Mouse (Mus musculus): ENCODE measurements around the gene Cntd1.

Gene Cntd1

DNA sequence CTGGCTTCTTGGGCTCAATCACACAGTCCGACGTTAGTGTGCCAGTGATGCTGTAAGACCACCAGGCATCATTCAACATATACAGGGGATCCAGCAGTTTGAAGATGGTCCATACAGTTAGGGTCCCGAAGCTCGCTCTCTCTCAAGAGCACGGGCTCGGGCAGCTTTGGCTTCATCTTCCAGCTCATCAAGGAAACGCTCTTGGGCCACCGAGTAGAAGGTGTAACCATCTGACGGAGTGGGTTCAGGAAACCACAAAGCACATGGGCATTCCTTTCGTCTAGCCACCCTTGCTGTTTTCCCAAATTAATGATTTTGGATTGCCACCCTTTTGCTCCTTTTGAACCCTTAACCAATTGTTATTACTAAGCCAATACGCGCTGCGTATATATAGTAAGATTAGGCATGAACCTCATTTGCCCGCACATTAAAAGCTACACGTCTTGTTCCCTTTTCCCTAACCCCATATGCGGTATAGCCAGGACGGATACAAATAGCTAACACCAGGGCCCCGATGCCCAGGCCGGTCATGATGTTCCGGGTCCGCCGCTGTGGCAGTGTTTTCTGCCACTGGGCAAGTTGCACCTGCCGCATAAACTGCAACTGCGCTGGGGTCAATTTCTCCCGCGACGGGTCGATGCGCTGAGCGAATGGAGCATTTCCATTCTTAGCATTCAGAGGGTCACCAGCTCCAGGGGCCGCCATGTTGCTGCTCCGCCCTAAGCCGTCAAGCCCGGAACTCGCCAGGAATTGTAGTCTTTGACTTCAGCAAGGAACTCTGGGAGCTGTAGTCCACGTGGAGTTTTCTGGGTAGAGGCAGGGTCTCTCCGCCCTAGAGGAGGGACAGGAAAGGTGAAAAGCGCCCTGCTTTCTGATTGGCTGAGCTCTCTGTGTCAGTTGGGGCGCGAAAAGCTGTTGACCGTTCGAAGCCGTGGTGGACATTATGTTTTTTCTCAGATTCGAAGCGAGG is at the start of gene Cntd1, which contains the start of gene Coa3:
Gene Cntd1, plus strand, starts transcription at position 790 of the 970 bp plus-strand sequence.
Gene Coa3, minus strand, starts transcription at position 892 of the 970 bp plus-strand sequence.
- peak; percentile 90 for DNase-seq (ENCODE audit: low read depth, low spot score)

DNA sequence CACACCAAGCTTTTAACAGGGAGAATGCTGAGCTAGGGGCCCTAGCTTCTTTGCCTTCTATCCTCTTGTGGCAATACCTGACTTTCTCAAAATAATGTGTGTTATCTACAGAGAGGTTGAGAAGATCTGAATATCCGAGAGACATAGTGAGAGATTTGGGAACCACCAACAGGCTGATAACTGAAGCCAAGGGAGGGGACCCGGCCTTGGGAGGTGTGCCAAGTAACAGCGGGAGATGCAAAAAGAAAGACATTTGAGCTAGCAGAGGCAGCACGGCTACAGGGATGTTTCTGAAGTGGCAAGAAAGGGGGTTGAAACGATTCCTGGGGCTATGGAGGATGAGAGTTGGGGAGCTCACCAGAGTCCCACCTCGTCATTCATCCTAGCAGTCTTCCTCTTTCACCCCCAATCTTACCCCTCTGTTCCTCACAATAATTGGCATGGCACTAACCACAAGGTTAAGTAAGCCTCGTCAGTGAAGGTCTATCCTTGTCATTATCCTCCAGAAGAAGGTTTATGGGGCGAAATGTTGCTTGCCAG is 49.4 kb upstream of the Cntd1 start:
- no peak for DNase-seq (ENCODE audit: low read depth, low spot score)

GRCm38 (mm10) chr11:101230061-101230511 is 48.7 kb upstream of the Cntd1 start:
- no peak for DNase-seq (ENCODE audit: low read depth, low spot score)

- no peak for DNase-seq (ENCODE audit: low read depth, low spot score)
These were observed 48.3 kb upstream of the Cntd1 start for GRCm38 (mm10) chr11:101230526-101230925.

DNA sequence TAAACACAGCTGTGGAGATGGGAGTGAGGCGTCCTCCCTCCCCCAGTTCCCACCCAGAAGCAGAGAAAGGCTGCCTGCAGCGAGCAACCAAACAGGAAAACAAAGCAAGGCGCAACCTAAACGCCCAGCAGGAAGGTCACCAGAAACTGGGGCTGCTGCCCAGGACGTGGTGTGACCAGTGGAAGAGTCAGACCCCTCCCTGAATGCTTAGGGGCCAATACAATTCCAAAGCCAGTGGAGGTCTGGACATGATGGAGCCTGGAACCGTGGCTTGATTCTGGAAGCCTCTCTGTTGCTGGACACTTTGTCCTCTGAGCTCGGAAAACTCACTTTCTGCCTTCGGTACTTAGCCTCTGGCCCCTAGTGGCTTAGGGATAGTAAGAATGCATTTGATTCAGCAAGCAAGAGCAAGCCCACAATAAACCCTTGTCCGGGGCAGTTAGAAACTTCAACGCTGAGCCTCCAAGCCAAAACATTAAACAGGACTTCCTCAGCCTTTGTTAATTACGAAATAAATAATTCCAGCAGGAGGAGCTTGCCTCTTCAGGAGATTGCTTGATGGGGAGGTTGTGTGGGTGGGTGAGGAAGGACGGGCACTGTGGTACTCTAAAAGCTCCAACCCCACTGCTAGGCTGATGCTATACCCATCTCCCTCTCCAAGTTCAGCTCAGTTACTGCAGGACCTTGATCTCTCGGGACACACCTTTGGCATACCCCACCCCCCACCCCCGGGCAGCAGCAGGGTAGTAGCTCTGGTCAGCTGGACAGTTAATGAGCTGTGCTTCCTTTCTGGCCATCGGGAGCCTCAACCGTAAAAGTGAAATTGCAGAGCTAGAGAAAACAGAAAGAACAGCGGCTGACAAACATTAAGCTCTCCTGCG is 47.6 kb upstream of the Cntd1 start:
- DNase-seq (ENCODE audit: low read depth, low spot score): no peak

DNA sequence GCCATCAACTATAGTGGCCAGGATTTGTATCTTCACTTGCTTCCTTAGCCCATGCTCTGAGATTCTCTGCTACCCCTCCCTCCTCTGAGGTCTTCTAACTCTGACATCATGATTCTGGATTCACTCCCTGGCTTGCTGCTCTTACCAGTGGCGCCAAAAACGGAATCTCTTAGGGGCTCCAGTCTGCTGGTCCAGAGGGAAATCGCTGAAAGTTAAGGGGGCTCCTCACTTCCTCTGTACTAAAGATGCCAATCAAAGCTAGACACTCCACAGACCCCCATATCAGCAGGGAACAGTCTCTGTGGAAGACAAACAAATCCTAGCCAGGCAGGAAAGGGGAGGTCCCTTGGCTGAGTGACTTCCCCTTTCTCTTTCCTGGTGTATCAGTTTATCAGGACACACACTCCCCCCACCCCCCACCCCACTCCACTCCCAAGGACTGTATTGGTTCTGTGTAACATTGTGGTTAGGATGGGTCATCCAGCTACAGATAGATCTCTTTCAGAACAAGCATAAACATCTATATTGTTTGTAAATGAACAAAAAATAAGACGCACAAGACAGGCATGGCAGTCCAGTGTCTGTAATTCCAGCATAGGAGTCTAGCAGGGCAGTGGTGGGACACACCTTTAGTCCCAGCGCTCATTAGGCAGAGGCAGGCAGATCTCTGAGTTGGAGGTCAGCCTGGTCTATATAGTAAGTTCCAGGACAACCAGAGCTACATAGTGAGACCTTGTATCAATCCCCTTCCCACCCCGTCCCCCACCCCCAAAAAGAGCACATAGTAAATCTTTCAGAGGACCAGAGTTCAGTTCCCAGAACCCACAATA is 46.6 kb upstream of the Cntd1 start:
- DNase-seq (ENCODE audit: low read depth, low spot score): no peak

DNA sequence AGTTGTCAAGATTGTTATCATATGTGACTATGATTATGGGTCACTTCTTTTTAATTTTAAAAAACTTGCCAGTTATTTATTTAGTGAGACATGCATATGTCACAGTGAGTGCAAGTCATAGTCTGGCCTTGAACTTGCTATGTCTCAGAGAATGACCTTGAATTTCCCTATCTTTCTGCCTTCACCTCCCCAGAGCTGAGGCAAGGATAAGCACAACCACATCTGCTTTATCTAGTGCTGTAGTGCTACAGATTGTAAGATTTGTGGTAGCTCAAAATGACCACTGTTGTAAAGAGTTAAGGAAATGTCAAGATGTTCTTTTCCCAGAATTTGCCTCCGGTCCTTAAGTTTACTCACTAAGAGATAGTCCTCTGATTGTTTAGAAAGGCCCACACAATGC is 45.6 kb upstream of the Cntd1 start:
- DNase-seq (ENCODE audit: low read depth, low spot score): no peak

- no peak for DNase-seq (ENCODE audit: low read depth, low spot score)
These were observed 44.7 kb upstream of the Cntd1 start for GRCm38 (mm10) chr11:101234124-101234523.

DNA sequence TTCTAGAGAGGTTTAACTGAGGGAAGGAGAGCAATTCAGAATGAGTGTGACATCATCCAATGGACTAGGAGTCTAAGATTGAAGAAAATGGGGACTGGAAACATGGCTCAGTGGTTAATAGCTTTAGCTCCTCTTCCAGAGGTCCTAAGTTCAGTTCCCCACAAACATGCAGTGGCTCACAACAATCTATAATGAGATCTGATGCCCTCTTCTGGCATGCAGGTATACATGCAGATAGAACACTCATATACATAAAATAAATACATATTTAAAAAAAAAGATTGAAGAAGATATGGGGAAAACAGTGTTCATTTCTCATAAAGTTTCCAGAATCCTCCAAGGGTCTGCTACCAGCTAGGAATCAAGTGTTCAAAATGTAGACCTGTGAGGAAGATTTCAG is 43.4 kb upstream of the Cntd1 start:
- DNase-seq (ENCODE audit: low read depth, low spot score): no peak

DNA sequence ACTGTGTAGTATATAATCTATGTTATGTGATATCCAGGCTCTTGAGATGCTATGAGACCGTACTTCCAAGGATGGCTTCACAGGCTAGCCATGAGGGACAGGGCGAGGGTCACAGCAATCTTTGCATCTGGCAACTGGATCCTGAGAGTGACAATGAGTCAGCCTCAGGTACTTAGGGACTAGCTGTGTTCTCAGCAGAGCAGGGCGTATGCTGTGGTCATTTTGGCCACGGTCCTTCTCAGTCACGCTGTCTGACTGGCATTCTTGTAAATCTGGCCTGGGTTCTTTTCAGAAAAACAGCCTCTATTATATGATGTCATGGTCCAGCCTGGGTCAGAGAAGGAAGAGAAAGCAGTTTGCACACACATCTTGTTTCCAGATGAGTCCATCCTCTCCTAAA is 42.0 kb upstream of the Cntd1 start:
- no peak for DNase-seq (ENCODE audit: low read depth, low spot score)

- DNase-seq (ENCODE audit: low read depth, low spot score): no peak
These were observed 40.7 kb upstream of the Cntd1 start for GRCm38 (mm10) chr11:101238071-101238647.

- DNase-seq (ENCODE audit: low read depth, low spot score): no peak
These were observed 33.7 kb upstream of the Cntd1 start for GRCm38 (mm10) chr11:101245071-101245470.

- peak; percentile 32 for DNase-seq (ENCODE audit: low read depth, low spot score)
These were observed 32.7 kb upstream of the Cntd1 start, which contains the start of gene Ramp2 for GRCm38 (mm10) chr11:101245855-101246701. Gene Ramp2 (plus strand): TSS chr11:101246028.

DNA sequence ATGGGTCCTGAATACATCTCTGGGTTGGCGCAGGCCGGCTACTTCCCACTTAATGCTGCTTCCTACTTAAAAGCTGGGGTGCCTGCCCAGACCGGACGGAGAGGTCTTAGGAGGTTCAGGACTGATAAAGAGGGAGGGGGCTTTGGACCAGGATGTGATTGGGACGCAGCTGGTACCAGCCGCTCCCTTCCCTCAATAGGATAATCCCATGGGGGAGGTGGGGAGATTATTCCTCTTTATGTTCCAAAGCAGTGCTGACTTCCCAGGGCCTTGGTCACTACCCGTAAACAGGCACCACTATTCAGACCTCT is 32.2 kb upstream of the Cntd1 start:
- no peak for DNase-seq (ENCODE audit: low read depth, low spot score)

DNA sequence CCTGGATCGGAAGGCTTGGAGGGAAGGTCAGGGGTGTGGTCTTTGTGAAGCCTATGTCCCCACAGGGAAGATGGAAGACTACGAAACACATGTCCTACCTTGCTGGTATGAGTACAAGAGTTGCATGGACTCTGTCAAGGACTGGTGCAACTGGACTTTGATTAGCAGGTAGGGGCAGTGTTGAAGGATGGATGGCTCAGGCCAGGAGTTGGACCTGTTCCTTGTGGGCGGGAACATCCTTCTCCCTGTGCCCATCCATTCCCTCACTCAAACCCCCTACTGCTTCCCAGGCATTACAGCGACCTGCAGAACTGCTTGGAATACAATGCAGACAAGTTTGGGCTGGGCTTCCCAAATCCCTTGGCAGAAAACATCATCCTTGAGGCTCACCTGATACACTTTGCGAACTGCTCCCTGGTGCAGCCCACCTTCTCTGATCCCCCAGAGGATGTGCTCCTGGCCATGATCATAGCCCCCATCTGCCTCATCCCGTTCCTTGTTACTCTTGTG is 31.2 kb upstream of the Cntd1 start:
- DNase-seq (ENCODE audit: low read depth, low spot score): no peak

GRCm38 (mm10) chr11:101248258-101248994 is 30.4 kb upstream of the Cntd1 start:
- DNase-seq (ENCODE audit: low read depth, low spot score): peak; percentile 87

DNA sequence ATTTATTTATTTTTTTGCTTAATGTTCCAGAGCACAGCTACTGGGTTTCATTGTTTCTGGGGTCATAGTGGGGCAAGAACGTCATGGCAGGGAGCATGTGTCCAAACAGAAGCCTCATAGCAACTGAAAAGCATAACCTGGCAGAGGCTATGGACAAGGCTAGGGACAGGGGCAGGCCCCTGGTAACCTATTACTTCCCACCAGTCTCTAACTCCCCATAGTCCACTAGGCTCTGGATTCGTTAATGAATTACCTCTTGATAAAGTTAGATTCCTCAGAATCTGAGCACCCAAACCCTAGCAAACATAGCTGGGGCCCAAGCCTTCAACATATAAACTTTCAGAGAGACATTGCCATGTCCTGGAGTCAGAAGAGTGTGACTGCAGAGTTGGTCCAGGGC is 27.8 kb upstream of the Cntd1 start:
- no peak for DNase-seq (ENCODE audit: low read depth, low spot score)

DNA sequence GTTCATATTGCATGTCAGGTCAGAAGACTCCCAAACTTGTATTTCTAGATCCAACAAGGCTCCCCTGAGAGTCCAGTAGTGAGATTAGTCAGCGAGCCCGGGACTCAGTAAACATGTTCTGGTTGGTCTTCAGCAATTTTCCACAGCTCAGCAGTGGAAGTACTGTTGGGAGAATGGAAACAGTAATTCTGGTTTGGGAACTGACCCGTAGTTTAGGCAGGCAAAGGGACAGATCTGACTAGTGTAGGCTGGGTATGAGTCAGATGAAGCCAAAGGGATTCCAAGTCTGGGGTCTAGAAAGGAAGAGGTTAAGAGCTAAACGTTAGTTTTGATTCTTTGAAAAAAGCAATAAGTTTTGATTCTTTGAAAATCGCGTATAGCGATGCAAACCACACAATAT is 25.9 kb upstream of the Cntd1 start:
- peak; percentile 20 for DNase-seq (ENCODE audit: low read depth, low spot score)
